Mouse (Mus musculus): ENCODE results near the gene Gm11758. TPM values are rescaled to one million over a fixed set of nuclear protein-coding genes. Genes with fewer than 3 reads are reported as not detected.

Gm11758 gene
- not detected in 2 replicates for polyA plus RNA-seq (2012; rRNA removed)

GRCm38 (mm10) chr4:73876166-73876565 is at the start of gene Gm11758:
Gene Gm11758 (minus strand): TSS chr4:73876266.

GRCm38 (mm10) chr4:73920660-73921059 is 44.6 kb upstream of the Gm11758 start, which contains the start of gene Gm11756:
Gene Gm11756 (minus strand): TSS chr4:73920760.

GRCm38 (mm10) chr4:73905853-73906252 is 29.8 kb upstream of the Gm11758 start, which contains the start of gene Gm13871:
Gene Gm13871 (minus strand): TSS chr4:73905953.

GRCm38 (mm10) chr4:73891012-73891411 is 14.9 kb upstream of the Gm11758 start, which contains the start of gene Gm11757:
Gene Gm11757 (minus strand): TSS chr4:73891112.

Other genes with a start within 250 kb of the Gm11758 start
- gene Gm11236, start 238.1 kb downstream of the Gm11758 start, polyA plus RNA-seq (2012; rRNA removed): not detected in 2 replicates
- gene Gm11239, start 207.9 kb downstream of the Gm11758 start, polyA plus RNA-seq (2012; rRNA removed): not detected in 2 replicates
- gene Gm428, start 192.8 kb downstream of the Gm11758 start, polyA plus RNA-seq (2012; rRNA removed): not detected in 2 replicates
- 7.2 and 8.2 TPM in 2 replicates for gene Rasef, start 85.3 kb downstream of the Gm11758 start, polyA plus RNA-seq (2012; rRNA removed)
- gene Gm11757, start 14.8 kb upstream of the Gm11758 start, polyA plus RNA-seq (2012; rRNA removed): not detected in 2 replicates
- not detected in 2 replicates for gene Gm13871, start 29.7 kb upstream of the Gm11758 start, polyA plus RNA-seq (2012; rRNA removed)
- gene Gm11756, start 44.5 kb upstream of the Gm11758 start, polyA plus RNA-seq (2012; rRNA removed): not detected in 2 replicates
- 0.25 TPM in 1 of 2 replicates, not detected in the other for gene 2310002L09Rik, start 74.6 kb upstream of the Gm11758 start, polyA plus RNA-seq (2012; rRNA removed)
- gene Frmd3, start 137.2 kb upstream of the Gm11758 start, polyA plus RNA-seq (2012; rRNA removed): 0.04 and 0.08 TPM in 2 replicates